Comparison of ENCODE assay signal across 18 mouse cellular contexts in genomic region chr2:153523143-153523542, GRCm38 (mm10). TPM values are rescaled to one million over a fixed set of nuclear protein-coding genes. Genes with fewer than 3 reads are reported as not detected.
DNase-seq lines count a peak whose midpoint lies in the region; ATAC-seq lines count a peak whose summit lies in the region.
"Had no signal": no experiment of that assay in that cellular context is flagged by ENCODE, and none has a peak within 500 bp of the region (broad histone marks: within the 10 kb centered on the region; RNA-seq: fewer than 3 reads in every experiment).

No protein-coding gene starts in this region.

- 0 out of 2 replicates have a peak overlapping the region, but pooled peaks have one; percentile 46 for H3K9ac ChIP-seq in heart, embryonic 12.5 days
- H3K9ac ChIP-seq in intestine, embryonic 16.5 days (ENCODE audit: low read depth, low read length), result peak overlapping the region; percentile 0; the same call in 1 of the 2 replicates
- no peak overlapping the region for H3K9ac ChIP-seq in intestine, embryonic 15.5 days
- H3K9ac ChIP-seq: embryonic facial prominence, embryonic 13.5 days; limb, embryonic 13.5 days; lung, embryonic 14.5 days had no signal

- H3K27ac ChIP-seq in heart, embryonic 12.5 days (ENCODE audit: poor library complexity, severe bottlenecking), result peak overlapping the region; percentile 69
- peak overlapping the region; percentile 51; the same call in 1 of the 2 replicates for H3K27ac ChIP-seq in intestine, embryonic 16.5 days (ENCODE audit: low read length)
- H3K27ac ChIP-seq in intestine, embryonic 15.5 days, result no peak overlapping the region
- H3K27ac ChIP-seq: embryonic facial prominence, embryonic 13.5 days; gastrocnemius, adult 2 months; limb, embryonic 13.5 days had no signal

- H3K4me1 ChIP-seq in heart, embryonic 12.5 days (replicated peaks), result peaks cover 76% of the 10 kb centered on the region
- H3K4me1 ChIP-seq in intestine, embryonic 16.5 days (ENCODE audit: control insufficient read depth, insufficient read depth, low read length), result peaks cover 52% of the 10 kb centered on the region
- H3K4me1 ChIP-seq in intestine, embryonic 15.5 days (replicated peaks), result peaks cover 59% of the 10 kb centered on the region

- peak overlapping the region; percentile 5; the same call in 1 of the 2 replicates for H3K4me2 ChIP-seq in heart, embryonic 12.5 days
- peak overlapping the region; percentile 16; the same call in 1 of the 2 replicates for H3K4me2 ChIP-seq in intestine, embryonic 16.5 days (ENCODE audit: low read depth, low read length)
- H3K4me2 ChIP-seq in intestine, embryonic 15.5 days (replicated peaks), result no peak overlapping the region
- H3K4me2 ChIP-seq: embryonic facial prominence, embryonic 13.5 days; limb, embryonic 13.5 days; lung, embryonic 14.5 days had no signal

- ATAC-seq in heart, embryonic 12.5 days (ENCODE audit: insufficient number of reproducible peaks, low FRiP score), result no peak
- no peak for ATAC-seq in intestine, embryonic 16.5 days
- ATAC-seq in intestine, embryonic 15.5 days, result no peak
- no peak for ATAC-seq in activated CD4-positive, CD25-positive, alpha-beta regulatory T cell, adult 4 months

- H3K36me3 ChIP-seq in heart, embryonic 12.5 days, result no peaks in the 10 kb centered on the region
- H3K36me3 ChIP-seq in intestine, embryonic 16.5 days (ENCODE audit: control insufficient read depth, insufficient read depth, low read length), result no peaks in the 10 kb centered on the region
- no peaks in the 10 kb centered on the region for H3K36me3 ChIP-seq in intestine, embryonic 15.5 days
- H3K36me3 ChIP-seq: embryonic facial prominence, embryonic 13.5 days; limb, embryonic 13.5 days had no signal

- no peak overlapping the region for H3K4me3 ChIP-seq in heart, embryonic 12.5 days
- H3K4me3 ChIP-seq in intestine, embryonic 16.5 days (ENCODE audit: low read length), result no peak overlapping the region
- H3K4me3 ChIP-seq in intestine, embryonic 15.5 days (replicated peaks), result no peak overlapping the region
- H3K4me3 ChIP-seq: embryonic facial prominence, embryonic 13.5 days; gastrocnemius, adult 2 months; limb, embryonic 13.5 days had no signal

- no peak for DNase-seq in heart, adult 9 months (ENCODE audit: low spot score in 2 of 2)
- peak; percentile 28 for DNase-seq in thymus, postnatal 4 days
- DNase-seq in thymus, adult 18-20 months, result no peak
- DNase-seq: cerebellum, adult 8-10 months; gastrocnemius, adult 2 months; kidney, adult 8-10 months; lung, embryonic 14.5 days; lung, postnatal 4 days; midbrain, embryonic 14.5 days; right cerebral cortex, postnatal 14 days had no signal

- no peaks in the 10 kb centered on the region for H3K27me3 ChIP-seq in heart, embryonic 12.5 days (replicated peaks)
- H3K27me3 ChIP-seq in intestine, embryonic 16.5 days (replicated peaks; ENCODE audit: control insufficient read depth, insufficient read depth, low read length), result no peaks in the 10 kb centered on the region
- no peaks in the 10 kb centered on the region for H3K27me3 ChIP-seq in intestine, embryonic 15.5 days (replicated peaks)

- H3K9me3 ChIP-seq in heart, embryonic 12.5 days (replicated peaks), result no peaks in the 10 kb centered on the region
- H3K9me3 ChIP-seq in intestine, embryonic 16.5 days (ENCODE audit: control insufficient read depth, low read length), result no peaks in the 10 kb centered on the region
- H3K9me3 ChIP-seq in intestine, embryonic 15.5 days, result no peaks in the 10 kb centered on the region
- H3K9me3 ChIP-seq: embryonic facial prominence, embryonic 13.5 days; G1E; limb, embryonic 13.5 days had no signal

- 38% methylated on average over 9 of the region's 9 CpGs for WGBS in heart, embryonic 12.5 days
- 52% methylated on average over 9 of the region's 9 CpGs for WGBS in intestine, embryonic 16.5 days
- 47% methylated on average over 9 of the region's 9 CpGs for WGBS in intestine, embryonic 15.5 days

RNA-seq across cellular contexts. Expression of gene Nol4l, which starts 6.6 kb away (rescaled TPM):
- polyA plus RNA-seq in heart, embryonic 12.5 days (2016; fragmentation: Nextera tagmentation; extraction: Ambion mirVana), result 14.9 and 15.2 TPM in 2 replicates
- 28.6 and 34.2 TPM in 2 replicates for polyA plus RNA-seq in intestine, embryonic 16.5 days (2015; fragmentation: Nextera tagmentation; extraction: Ambion mirVana)
- 25.6 and 27.1 TPM in 2 replicates for polyA plus RNA-seq in intestine, embryonic 15.5 days (2015; fragmentation: Nextera tagmentation; extraction: Ambion mirVana)
- 1 to 10 TPM; 2.7 to 3.5 TPM for polyA plus RNA-seq in activated CD4-positive, CD25-positive, alpha-beta regulatory T cell, adult 4 months (2017; shearing (Covaris generic))

RNA-seq across cellular contexts. Expression of gene 4930404H24Rik, which starts 30.6 kb away (rescaled TPM):
- not detected in 2 replicates for polyA plus RNA-seq in heart, embryonic 12.5 days (2016; fragmentation: Nextera tagmentation; extraction: Ambion mirVana)
- polyA plus RNA-seq in intestine, embryonic 16.5 days (2015; fragmentation: Nextera tagmentation; extraction: Ambion mirVana), result not detected in 2 replicates
- polyA plus RNA-seq in intestine, embryonic 15.5 days (2015; fragmentation: Nextera tagmentation; extraction: Ambion mirVana), result not detected in 2 replicates
- not detected for polyA plus RNA-seq in activated CD4-positive, CD25-positive, alpha-beta regulatory T cell, adult 4 months (2017; shearing (Covaris generic))
- polyA plus RNA-seq: embryonic facial prominence, embryonic 13.5 days; G1E; limb, embryonic 13.5 days; lung, embryonic 14.5 days; midbrain, embryonic 14.5 days; stomach, embryonic 16.5 days had no signal
